Mouse (Mus musculus): ENCODE results near the gene Chrna4.

Gene Chrna4

DNA sequence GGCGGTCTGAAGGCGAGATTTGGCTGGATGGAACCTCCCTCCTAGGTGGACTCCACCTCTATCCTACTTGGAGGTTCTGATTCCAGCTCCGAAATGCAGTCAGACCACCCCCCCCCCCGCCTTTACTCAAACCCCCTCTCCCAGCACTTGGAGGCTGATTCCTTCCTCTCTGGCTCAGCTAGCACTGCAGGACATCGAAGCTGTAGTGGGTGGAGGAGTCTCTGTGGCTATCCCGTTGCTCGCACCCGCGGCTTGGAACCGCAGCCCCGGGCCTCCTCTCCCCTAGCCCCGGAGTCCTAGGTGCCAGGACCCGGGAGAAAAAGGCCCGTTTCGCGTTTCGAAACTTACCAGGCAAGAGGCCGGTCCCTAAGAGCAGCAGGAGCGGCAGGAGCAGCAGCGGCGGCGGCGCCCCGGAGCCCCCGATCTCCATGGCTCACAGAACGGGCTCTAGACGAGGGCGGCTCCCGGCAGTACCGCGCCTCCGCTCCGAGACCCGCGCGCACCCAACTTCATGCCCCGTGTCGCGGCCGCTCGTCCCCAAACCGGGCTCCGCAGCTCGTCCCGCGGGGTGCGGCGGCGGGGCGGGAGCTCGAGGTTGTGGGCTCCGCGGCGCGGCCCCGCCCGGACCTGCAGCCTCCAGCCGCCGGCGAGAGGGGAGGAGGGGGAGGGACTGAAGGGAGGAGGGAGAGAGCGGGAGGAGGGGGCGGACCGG is 4.5 kb downstream of the Chrna4 start:
- in situ Hi-C loops (cut with MseI, MboI) = no loop called here

DNA sequence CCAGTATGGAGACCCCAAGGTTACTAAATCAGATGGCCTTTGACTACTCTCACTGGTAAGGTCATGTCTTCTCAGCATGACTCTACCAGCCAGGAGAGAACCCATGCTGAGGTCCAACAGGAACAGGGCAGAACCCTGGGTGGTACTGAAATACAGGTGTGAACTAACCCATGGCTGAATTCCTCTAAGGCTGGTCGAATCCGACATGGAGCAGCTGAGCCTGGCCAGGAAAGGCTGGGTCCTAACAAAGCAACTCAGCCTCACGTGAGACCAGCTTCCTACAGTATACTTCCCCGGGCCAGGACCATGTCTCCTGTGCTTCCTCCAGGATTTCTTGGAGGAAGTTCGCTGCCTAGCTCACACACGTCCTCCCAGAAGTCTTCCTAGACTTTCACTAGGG is 6.8 kb downstream of the Chrna4 start:
- in situ Hi-C loops (cut with MseI, MboI) = no loop called here

DNA sequence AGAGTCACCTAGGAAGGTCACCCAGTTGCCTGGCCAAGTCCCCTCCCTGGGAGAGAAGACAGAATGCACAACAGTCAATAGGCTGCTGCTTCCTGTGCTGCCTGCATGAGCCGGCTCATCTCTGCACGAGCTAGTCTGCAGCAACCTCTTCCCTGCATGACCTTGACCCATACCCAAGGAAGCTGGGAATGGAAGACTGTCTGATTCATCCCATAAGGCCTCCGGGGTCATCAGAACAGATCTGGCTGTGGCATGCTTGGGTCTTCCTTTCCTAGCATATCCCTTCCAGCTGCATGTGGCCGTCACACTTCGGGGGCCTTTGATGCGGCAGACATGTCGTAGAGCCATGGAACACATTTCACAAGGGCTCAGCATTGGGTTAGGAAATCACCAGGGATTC is 8.2 kb downstream of the Chrna4 start:
- in situ Hi-C loops (cut with MseI, MboI) = no loop called here

DNA sequence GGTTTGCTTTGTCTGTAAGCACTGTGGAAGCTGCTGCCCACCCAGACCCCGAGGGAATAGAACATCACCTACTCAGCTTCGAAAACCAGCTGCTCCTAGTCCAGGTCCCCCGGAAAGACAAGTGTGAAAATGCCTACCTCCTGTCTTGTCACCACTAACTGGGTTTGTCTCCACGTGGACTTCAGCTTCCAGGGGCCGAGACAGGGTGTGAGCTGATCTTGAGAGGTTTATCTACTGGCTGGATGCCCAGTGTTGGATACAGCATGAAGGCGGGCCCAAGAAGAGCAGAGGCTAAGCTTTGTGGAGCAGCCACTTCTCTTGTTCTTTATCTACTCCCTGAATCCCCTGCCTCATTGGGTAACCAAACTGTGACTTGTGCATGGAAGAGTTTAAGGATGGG is 10.0 kb downstream of the Chrna4 start:
- in situ Hi-C loops (cut with MseI, MboI) = no loop called here

DNA sequence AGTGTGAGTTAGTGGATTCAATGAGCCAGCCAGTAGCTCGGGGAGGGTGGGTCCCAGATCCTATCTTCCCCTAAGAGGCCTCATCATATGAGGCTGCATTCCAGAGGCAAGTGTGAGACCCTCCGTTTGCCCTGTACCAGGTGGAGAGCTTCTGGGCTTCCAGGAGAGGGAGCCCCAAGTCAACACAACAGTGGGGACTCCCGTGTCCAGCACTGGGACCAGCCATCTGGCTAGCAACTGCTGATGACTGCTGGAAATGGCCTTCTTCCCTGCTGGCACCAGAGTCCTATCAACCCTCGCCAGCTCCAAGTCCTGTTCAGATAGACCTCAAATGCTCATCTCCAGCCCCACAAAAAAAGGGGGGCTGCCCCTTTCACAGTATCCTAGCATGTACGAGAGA is 10.9 kb downstream of the Chrna4 start:
- in situ Hi-C loops (cut with MseI, MboI) = no loop called here

DNA sequence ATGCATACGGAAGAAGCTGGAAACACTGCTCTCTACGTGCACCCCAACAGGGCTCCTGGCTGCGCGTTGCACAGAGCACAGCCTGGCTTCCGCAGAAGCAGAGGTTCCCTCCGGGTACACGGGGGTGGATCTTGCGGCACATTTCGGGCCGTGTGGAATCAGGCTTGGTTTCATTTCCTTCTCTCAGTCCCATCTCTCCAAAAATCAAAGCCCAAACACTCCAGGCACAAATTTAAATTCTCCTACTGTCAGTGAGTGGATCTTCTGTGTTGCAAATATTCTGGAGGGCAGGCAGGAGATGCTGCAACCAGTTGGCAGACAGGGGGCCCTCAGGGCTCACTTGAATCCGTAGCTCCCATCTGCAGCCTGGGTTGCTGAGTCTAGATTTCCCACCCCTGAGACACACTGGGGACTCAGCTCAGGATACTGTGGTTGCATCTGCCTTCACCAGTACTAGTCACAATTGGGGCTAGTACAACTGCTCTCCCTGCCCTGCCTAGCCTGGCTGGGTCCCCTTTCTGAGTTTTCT is 11.9 kb downstream of the Chrna4 start:
- in situ Hi-C loops (cut with MseI, MboI) = no loop called here

DNA sequence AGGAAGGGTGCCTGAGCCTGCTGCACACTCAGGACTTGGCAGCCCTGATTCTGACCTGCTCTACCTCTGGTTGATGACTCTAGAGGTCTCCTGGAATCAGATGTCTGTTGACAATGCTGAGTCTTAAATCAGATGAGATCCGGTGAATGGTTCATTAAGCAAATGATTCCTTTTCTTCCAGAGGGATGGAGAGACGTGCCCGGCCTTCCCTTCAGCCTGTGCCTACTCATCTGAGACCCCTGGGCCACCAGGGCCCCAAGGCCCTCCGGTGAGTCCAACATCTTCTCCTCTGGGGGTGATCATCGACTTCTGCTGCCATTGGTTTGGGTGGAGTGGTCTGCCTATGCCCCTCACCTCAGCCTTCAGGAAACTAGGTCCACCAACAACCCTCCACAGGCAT is 35.0 kb downstream of the Chrna4 start:
- in situ Hi-C loops (cut with MseI, MboI) = no loop called here

DNA sequence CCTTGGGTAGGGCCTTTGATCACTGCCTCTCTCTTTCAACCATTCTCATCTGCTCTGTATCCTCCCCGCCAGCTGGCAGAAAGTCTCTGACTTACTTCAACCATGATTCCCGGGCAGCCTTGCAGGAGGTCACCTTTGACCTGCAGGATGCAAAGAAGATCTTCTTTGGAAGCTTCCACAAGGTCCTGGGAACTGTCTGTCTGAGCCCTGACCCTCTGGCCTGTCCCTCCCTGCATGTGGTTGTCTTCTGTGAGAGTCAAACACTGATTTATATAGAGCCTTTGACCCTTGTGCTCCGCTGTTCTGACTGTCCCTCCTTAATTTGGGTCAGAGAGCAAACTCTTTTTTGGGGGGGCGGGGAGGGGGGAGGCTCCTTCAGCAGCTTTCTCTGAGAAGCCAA is 36.3 kb downstream of the Chrna4 start:
- in situ Hi-C loops (cut with MseI, MboI) = no loop called here

DNA sequence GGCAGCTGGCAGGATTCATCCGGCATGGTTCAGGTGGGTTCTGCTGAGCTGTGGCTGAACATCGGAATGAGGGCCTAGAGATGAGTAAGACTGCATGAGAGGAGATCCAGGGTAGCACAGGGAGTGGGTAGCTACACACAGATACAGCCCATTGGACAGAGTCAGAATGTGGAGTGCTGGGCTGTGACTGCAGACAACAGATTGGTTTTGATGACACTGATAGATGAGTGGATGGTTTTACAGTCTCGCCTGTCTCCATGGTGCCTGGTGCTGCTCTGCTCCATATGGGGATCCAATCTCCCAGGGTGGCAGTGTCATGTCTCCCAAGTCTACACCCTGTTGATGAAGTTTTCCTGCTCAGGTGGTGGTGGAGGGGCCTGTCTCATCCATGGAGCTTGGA is 46.4 kb downstream of the Chrna4 start:
- in situ Hi-C loops (cut with MseI, MboI) = no loop called here

DNA sequence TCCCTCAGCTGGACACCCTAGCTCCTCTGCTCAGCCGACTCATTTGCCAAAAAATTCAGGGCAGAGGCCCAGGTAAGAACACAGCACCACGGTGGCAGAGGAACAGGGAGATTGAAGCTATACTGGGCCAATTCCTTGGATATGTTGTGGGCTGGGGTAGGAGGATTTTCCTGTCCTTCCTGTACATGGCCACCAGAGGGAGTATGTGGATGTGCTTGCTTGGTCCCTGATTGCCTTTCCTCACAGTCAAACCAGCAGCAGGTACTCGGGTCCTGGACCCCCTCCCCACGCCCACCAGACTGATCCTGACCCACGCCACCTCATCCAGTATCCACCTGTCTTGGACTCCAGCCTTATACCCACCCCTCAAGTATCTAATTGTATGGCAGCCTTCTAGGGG is 46.9 kb downstream of the Chrna4 start:
- in situ Hi-C loops (cut with MseI, MboI) = no loop called here

DNA sequence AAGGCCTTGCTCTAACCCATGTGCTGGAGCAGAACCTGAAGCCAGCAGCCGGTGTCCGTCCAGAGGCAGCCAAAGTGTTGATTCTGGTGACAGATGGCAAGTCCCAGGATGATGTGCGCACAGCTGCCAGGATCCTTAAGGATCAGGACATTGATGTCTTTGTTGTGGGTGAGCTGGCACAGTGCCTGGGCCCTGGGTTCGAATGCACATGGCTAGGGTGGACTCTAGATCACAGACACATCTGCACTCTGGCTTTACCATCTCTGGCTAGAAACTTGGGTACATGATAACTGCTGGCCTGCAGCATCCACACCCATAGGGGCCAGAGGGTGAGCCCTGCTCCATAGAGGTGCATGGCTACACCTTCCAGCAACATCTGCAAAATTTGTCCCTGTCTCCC is 47.9 kb downstream of the Chrna4 start:
- in situ Hi-C loops (cut with MseI, MboI) = no loop called here

DNA sequence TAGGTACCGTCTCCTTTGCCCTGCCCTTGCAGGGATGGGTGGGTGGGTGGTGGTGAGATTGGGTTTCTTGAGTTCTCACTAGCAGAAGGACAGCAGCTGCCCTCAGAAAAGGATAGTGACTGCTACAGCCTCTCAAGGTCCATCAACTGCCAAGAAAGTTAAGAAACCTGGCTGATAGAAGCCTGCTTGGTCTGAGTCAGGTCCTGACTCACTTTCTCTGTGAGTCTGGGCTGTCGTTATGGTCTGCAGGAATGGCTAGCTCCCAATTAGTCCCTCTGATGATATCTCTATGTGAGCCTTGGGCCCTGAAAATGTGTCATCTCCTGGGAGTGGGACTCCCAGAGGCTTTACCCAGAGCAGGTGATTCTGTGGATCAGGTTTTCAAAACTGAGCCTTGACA is 49.0 kb downstream of the Chrna4 start:
- in situ Hi-C loops (cut with MseI, MboI) = loop anchor here in 1 of 2 experiments (5.0 kb wide), 1 partner anchor 68 kb away; no protein-coding TSS in a partner anchor

DNA sequence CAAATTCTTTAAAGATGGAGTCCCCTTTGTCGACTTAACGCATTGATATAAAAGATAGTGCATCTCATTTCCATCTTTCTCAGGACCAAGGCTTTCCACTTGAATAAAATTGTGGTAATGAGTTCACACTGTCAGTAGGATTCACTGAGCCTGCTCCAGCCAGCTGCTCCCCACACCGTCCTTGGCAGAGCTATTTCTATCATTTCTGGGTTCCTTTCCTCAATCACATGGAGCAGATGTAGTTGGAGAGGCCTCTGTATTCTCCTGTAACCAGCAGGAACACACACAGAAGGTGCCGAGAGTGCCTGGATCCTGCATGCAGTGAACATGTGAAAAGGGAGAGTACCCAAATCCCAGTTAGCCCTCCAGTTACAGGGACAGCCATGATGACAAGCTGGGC is 53.0 kb downstream of the Chrna4 start:
- in situ Hi-C loops (cut with MseI, MboI) = loop anchor here in 1 of 2 experiments (5.0 kb wide), 1 partner anchor 72 kb away; no protein-coding TSS in a partner anchor

DNA sequence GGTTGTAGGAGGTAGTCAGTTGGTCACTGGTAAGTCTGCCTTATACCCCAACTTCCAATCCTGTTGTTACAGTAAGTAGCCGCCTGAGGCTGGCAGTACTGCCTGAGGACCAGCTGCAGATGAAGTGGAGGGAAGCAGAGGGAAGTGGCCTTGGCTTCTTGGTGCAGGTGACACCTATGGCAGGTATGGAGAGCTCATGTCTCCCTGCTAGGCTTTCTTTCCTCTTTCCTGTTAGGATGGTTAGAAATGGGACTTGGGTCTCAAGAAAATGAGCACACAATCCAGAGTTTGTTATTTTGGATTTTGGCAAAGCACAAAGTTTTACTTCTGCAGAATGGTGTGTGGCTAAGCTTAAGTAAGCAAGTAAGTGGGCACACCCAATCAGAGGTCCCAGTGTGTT is 54.4 kb downstream of the Chrna4 start:
- in situ Hi-C loops (cut with MseI, MboI) = no loop called here

DNA sequence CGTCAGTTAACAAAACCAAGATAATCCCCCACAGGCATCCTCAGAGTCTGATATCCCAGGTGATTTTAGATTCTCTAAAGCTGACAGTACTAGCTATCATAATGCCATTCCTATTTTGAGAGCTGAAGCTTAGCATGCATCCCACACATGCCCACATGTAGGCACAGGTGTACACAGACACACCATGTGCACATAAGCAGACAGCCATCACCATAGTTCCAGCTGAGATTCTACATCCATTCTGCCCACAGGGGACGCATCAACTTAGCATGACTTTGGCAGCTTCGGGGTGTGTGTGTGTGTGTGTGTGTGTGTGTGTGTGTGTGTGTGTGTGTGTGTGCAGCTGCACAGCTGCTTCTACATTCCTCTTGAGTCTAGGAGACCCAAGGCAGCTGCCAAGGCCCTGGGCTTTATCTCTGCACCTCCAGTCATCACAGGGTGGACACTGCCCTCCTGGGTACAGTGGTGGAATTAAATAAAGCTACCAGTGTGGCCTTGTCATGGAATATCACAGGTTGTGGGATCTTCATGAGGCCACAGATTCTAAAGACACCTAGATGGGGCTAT is 54.9 kb downstream of the Chrna4 start:
- in situ Hi-C loops (cut with MseI, MboI) = no loop called here

DNA sequence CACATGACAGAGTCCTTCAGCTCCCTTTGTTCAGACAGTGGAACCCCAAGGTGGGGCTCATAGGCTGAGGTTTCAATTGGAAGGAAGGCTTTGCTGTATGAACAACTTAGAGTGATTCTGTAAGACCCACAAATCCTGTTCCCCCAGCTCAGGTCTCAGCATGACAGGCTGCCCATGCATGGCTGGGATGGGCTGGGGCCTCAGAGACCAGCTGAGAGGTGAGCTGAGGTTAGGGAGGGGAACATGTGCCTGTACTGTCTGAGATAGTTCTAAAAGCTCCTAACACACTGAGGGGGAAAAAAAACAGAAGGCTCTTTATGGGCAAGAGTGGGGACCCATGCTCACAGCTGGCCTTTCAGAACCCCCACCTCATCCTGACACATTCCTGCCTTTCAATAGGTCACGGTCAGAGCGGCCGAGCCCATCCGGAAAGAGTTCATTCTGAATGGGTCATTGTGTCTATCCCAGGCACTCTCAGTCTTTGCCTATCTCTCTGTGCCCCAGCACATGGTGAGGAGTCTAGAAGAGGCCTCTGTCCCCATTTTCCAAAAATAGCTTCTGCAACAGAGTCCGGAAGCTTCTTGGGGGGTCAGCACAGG is 55.8 kb downstream of the Chrna4 start:
- in situ Hi-C loops (cut with MseI, MboI) = no loop called here

DNA sequence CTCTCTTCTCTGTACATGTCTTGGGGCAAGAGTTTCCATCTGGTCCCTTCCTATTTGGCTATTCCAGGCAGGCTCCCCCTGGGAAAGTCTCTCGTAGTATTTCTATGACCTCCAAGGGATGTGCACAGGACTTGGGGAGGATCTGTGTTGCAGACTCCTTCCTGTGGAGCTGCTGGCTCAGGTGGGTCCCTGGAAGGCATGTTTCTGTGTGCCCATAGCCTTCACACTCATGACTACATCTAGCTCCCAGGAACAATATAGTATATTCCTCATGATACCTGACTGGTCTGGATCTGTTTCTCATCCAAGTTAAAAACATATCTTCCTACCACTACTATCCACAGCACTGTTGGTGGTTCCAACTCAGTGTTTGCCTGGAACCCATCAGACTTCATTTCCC is 56.3 kb downstream of the Chrna4 start:
- in situ Hi-C loops (cut with MseI, MboI) = no loop called here

DNA sequence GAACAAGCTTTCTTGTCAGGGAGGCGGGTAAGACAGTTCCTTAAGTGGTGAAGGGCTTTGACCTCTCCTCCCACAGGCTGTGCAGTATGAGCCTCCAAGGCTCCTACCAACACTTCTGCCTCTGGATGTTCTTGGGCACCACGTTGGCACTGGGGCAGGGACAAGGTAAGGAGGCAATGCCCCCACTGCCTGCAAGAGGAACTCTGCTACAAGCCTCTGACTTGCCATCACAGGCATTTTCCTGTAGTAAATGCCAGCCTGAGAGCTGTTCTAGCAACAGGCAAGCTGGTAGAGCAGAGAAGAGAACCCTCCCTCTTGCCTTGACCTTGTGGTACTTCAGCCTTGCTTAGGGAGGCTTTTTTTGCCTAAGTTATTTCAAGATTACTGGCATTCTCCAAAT is 56.9 kb downstream of the Chrna4 start, which contains the start of gene Col20a1:
Gene Col20a1 (plus strand): TSS at position 87 of the 400 bp plus-strand sequence.
- in situ Hi-C loops (cut with MseI, MboI) = no loop called here

DNA sequence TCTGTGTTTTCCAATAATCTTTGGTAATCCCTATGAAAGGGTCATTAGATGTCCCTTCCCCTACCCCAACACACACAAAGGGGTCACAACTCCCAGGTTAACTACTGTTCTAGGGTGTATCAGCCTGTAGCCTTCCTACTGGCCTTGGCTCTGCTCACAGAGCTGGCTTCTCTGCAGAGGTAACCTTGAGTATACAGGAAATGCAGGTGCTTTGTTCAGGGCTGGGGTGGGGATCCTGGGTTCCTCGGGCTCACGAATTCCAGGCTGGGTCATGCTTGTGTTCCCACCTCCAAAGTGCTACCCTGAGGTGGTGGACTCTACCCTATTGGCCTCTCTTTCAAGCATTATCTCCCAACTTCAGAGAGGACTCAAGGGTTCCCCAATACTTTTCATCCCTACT is 57.7 kb downstream of the Chrna4 start:
- in situ Hi-C loops (cut with MseI, MboI) = no loop called here

DNA sequence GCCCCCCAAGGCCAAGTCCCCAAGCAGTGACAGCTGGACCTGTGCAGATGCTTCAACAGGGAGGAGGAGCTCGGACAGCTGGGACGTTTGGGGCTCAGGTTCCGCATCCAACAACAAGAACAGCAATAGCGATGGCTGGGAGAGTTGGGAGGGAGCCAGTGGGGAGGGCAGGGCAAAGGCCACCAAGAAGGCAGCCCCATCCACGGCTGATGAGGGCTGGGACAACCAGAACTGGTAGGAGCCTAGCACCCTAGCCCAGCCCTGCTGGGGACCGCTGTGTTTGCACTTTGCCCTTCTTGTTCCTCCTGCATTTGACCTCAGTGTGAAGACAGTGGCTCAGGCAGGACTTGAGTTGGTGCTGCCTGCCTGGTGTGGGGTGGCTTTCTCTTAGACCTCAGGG is 62.2 kb downstream of the Chrna4 start:
- in situ Hi-C loops (cut with MseI, MboI) = no loop called here
